Mouse (Mus musculus) lung, postnatal 0 days (tissue): ENCODE data around the gene Tssc4. TPM values are rescaled to one million over a fixed set of nuclear protein-coding genes. Genes with fewer than 3 reads are reported as not detected.
A peak's percentile ranks its signal among the peaks of the same experiment; 100 is the strongest.

Experiments
- ATAC-seq: fragments of 200-750 bp; cut with Nextera tagmentation; 2 replicates; pipeline ENCODE4 v1.8.0; 2017; ENCODE audit warnings: moderate library complexity
- DNase-seq: peaks from one replicate; pipeline ENCODE4 v3.0.0-alpha.2; 2016; ENCODE audit warnings: low spot score
- H3K27ac ChIP-seq: fragments of 300-500 bp; sonication (generic); 2 replicates; pipeline ENCODE4 v1.5.1; 2014; ENCODE audit warnings: antibody characterized with exemption, mild to moderate bottlenecking, low read length, mixed read lengths
- H3K27me3 ChIP-seq: fragments of 300-500 bp; sonication (generic); replicated peaks from 2 replicates; pipeline ENCODE4 v1.6.1; 2014; ENCODE audit warnings: low read length, mixed read lengths; ENCODE audit not compliant: insufficient read depth
- H3K36me3 ChIP-seq: fragments of 300-500 bp; sonication (generic); 2 replicates; pipeline ENCODE4 v1.6.1; 2014; ENCODE audit warnings: low read length, mixed read lengths; ENCODE audit not compliant: insufficient read depth
- H3K4me1 ChIP-seq: fragments of 300-500 bp; sonication (generic); 2 replicates; pipeline ENCODE4 v1.6.1; 2014; ENCODE audit warnings: antibody characterized with exemption, low read depth, low read length, mixed read lengths; ENCODE audit not compliant: insufficient read depth
- H3K4me2 ChIP-seq: fragments of 300-500 bp; sonication (generic); replicated peaks from 2 replicates; pipeline ENCODE4 v1.6.1; 2014; ENCODE audit warnings: low read depth, mild to moderate bottlenecking, low read length, moderate library complexity, mixed read lengths
- H3K4me3 ChIP-seq: fragments of 300-500 bp; sonication (generic); 2 replicates; pipeline ENCODE4 v1.5.1; 2014; ENCODE audit warnings: low read depth, low read length
- H3K9ac ChIP-seq: fragments of 300-500 bp; sonication (generic); replicated peaks from 2 replicates; pipeline ENCODE4 v1.6.1; 2014; ENCODE audit warnings: low read depth, mild to moderate bottlenecking
- H3K9me3 ChIP-seq: fragments of 300-500 bp; sonication (generic); 2 replicates; pipeline ENCODE4 v1.6.1; 2016; ENCODE audit warnings: low read length, mixed read lengths
- CTCF ChIP-seq: IDR thresholded peaks from 2 replicates; pipeline ENCODE4 v1.5.1; 2016; ENCODE audit warnings: antibody characterized with exemption, mild to moderate bottlenecking
- EP300 ChIP-seq: IDR thresholded peaks from 2 replicates; pipeline ENCODE4 v1.6.1; 2016; ENCODE audit warnings: antibody characterized with exemption, mild to moderate bottlenecking, control low read depth
- WGBS: fragments of 180-500 bp; shearing (Covaris S2); extraction: QIAGEN DNeasy Blood & Tissue Kit; methylation state at CpG from one replicate; pipeline ENCODE4 v1.1.7; 2014; 5-methylcytosine and 5-hydroxymethylcytosine counted together
- polyA plus RNA-seq: library from polyadenylated mRNA; unstranded; fragments of >200 nt; fragmentation: Nextera tagmentation; extraction: Ambion mirVana; gene quantifications from 2 replicates; pipeline ENCODE4 v1.2.1, GENCODE M21; 2015

Tssc4 gene
- polyA plus RNA-seq, 1 experiment from 2014 or later = 52.3 TPM

DNA sequence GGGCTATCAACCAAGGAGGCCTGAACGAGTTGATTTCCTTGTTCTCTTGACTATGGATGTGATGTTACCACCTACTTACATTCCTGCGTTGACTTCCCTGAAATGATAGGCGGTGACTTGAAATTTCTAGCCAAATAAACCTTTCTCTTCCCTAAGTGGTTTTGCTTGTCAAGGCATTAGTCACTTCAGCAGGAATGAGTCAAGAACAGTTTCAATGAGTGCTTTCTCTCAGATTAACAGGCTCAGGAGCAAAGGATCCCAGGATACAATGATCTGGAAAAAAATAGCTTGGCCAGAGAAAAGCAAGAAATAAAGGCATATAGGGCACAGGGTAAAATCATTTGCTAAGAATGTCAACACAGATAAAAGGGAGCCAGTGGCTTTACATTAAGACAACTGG lies 43.6 kb upstream of the Tssc4 start:
- TF ChIP-seq EP300 = no peak
- no peak for TF ChIP-seq CTCF
- H3K27me3 ChIP-seq = no peaks in the 10 kb centered on the region
- no peaks in the 10 kb centered on the region for H3K9me3 ChIP-seq
- H3K9ac ChIP-seq = no peak overlapping the region
- ATAC-seq (no peak), DNase-seq (no peak)
- H3K4me3 ChIP-seq = no peak overlapping the region
- 65% methylated on average over 3 of the region's 3 CpGs for WGBS
- no peaks in the 10 kb centered on the region for H3K36me3 ChIP-seq
- no peak overlapping the region for H3K4me2 ChIP-seq
- H3K4me1 ChIP-seq = no peaks in the 10 kb centered on the region
- H3K27ac ChIP-seq = no peak overlapping the region

- ATAC-seq (no peak), DNase-seq (no peak)
- Histone ChIP-seq H3K27ac (no peak overlapping the region), H3K9ac (no peak overlapping the region), H3K36me3 (no peaks in the 10 kb centered on the region), H3K4me2 (no peak overlapping the region), H3K4me3 (no peak overlapping the region), H3K9me3 (no peaks in the 10 kb centered on the region), H3K27me3 (no peaks in the 10 kb centered on the region), H3K4me1 (no peaks in the 10 kb centered on the region)
- TF ChIP-seq EP300 (no peak), CTCF (no peak)
- WGBS = 67% methylated on average over 4 of the region's 4 CpGs
Measured at GRCm38 (mm10) chr7:143027196-143027595, 41.9 kb upstream of the Tssc4 start.

GRCm38 (mm10) chr7:143031816-143032215 lies 37.2 kb upstream of the Tssc4 start:
- no peaks in the 10 kb centered on the region; the same call in 1 of the 2 replicates for H3K4me1 ChIP-seq
- TF ChIP-seq CTCF (no peak), EP300 (no peak)
- no peaks in the 10 kb centered on the region for H3K27me3 ChIP-seq
- DNase-seq (peak; percentile 55), ATAC-seq (peak; percentile 28; the same call in 1 of the 2 replicates)
- no peaks in the 10 kb centered on the region for H3K9me3 ChIP-seq
- H3K27ac ChIP-seq = no peak overlapping the region
- no peak overlapping the region for H3K9ac ChIP-seq
- WGBS = 50% methylated on average over 1 of the region's 1 CpGs
- no peak overlapping the region for H3K4me2 ChIP-seq
- H3K4me3 ChIP-seq = no peak overlapping the region
- H3K36me3 ChIP-seq = no peaks in the 10 kb centered on the region

GRCm38 (mm10) chr7:143033581-143033980 lies 35.5 kb upstream of the Tssc4 start:
- Histone ChIP-seq H3K27ac (no peak overlapping the region), H3K27me3 (no peaks in the 10 kb centered on the region), H3K4me3 (no peak overlapping the region), H3K9me3 (no peaks in the 10 kb centered on the region), H3K36me3 (no peaks in the 10 kb centered on the region), H3K4me1 (no peaks in the 10 kb centered on the region; the same call in 1 of the 2 replicates), H3K9ac (no peak overlapping the region), H3K4me2 (no peak overlapping the region)
- ATAC-seq (peak; percentile 38), DNase-seq (peak; percentile 61)
- 70% methylated on average over 4 of the region's 4 CpGs for WGBS
- TF ChIP-seq EP300 = no peak
- TF ChIP-seq CTCF = no peak

DNA sequence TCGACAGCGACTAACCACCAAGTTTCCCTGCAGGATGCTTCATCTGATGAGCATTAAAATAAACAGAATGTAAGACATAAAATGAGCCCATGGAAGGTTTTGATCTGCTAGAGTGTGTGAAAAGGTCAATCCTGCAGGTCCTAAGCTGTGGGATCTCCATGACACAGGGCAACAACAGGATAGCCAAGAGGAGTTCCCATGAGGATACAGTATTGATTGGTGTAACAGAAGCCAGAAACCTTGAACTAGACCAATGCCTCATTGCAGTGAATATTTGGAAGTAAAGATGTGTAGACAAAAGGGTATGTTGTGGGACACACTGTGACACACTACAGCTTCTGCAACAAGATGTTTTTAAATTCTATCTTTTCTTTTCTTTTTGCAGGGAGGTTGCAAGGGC lies 34.9 kb upstream of the Tssc4 start:
- H3K4me1 ChIP-seq = no peaks in the 10 kb centered on the region; the same call in 1 of the 2 replicates
- no peak overlapping the region for H3K9ac ChIP-seq
- DNase-seq (no peak), ATAC-seq (no peak)
- WGBS = 98% methylated on average over 2 of the region's 2 CpGs
- no peak overlapping the region for H3K4me3 ChIP-seq
- TF ChIP-seq CTCF (no peak), EP300 (no peak)
- H3K4me2 ChIP-seq = no peak overlapping the region
- no peaks in the 10 kb centered on the region for H3K27me3 ChIP-seq
- no peaks in the 10 kb centered on the region for H3K36me3 ChIP-seq
- H3K27ac ChIP-seq = no peak overlapping the region
- no peaks in the 10 kb centered on the region for H3K9me3 ChIP-seq

DNA sequence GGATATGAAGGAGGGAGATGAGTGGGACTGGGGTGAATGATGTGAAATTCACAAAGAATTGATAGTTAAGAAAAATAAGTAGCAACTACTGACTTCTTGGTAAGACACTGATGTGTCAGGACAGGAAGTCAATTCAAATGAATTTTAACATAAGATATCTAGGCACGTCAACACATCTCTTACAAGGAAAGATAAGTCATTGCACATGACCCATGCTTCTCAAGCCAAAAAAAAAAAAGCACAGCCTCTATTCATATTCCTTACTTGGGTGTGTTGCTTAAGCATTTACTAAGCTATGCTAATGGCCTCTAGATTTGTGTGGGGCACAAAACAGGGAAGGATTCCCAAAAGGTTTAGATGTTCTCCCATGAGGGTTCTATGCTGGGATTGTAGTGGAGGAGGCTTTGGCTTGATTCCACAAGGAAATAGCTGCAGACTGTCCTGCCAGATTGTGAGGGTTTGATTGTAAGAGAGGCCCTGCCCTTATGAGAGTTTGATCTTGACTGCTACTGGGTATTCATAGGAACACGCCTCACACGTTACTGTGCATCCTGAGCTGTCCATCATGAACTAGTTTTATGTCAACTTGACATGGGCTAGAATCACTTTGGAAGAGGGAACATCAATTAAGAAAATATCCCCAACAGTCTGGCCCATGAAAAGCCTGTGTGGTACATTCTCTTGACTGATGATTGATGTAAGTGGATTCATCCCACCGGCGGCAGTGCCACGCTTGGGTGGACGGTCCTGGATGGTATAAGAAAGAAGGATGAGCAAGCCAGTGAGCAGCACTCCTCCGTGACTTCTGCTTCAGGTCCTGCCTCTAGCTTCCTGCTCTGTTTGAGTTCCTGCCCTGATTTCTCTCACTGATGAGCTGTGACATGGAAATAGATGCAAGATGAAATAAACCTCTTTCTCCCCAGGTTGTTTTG lies 34.3 kb upstream of the Tssc4 start:
- H3K4me2 ChIP-seq = no peak overlapping the region
- H3K9ac ChIP-seq = no peak overlapping the region
- no peak for ATAC-seq
- H3K9me3 ChIP-seq = no peaks in the 10 kb centered on the region
- no peaks in the 10 kb centered on the region; the same call in 1 of the 2 replicates for H3K4me1 ChIP-seq
- no peak for DNase-seq
- no peaks in the 10 kb centered on the region for H3K27me3 ChIP-seq
- H3K36me3 ChIP-seq = no peaks in the 10 kb centered on the region
- H3K4me3 ChIP-seq = no peak overlapping the region
- WGBS = 84% methylated on average over 8 of the region's 8 CpGs
- H3K27ac ChIP-seq = no peak overlapping the region
- TF ChIP-seq EP300 = no peak
- no peak for TF ChIP-seq CTCF
